Mouse (Mus musculus) bone marrow macrophage, adult 2 months (primary cell): Measurements from ENCODE around the gene Gmfb. TPM values are rescaled to one million over a fixed set of nuclear protein-coding genes. Genes with fewer than 3 reads are reported as not detected.

Experiments
- H3K27ac ChIP-seq: 2 replicates; pipeline ENCODE4 v1.5.1; 2012; ENCODE audit warnings: low read depth, low read length; ENCODE audit not compliant: insufficient read depth
- H3K4me1 ChIP-seq: 2 replicates; pipeline ENCODE4 v1.6.1; 2012; ENCODE audit warnings: low read length; ENCODE audit not compliant: control insufficient read depth, insufficient read depth
- H3K4me3 ChIP-seq: 2 replicates; pipeline ENCODE4 v1.5.1; 2012; ENCODE audit warnings: mild to moderate bottlenecking, low read length, moderate library complexity; ENCODE audit not compliant: insufficient read depth
- CTCF ChIP-seq: IDR thresholded peaks from 2 replicates; pipeline ENCODE4 v1.5.1; 2012; ENCODE audit warnings: low read depth, mild to moderate bottlenecking, low read length, moderate library complexity
- POLR2A ChIP-seq: IDR thresholded peaks from 2 replicates; pipeline ENCODE4 v1.6.1; 2012; ENCODE audit warnings: mild to moderate bottlenecking, low read depth, low read length, borderline replicate concordance
- polyA plus RNA-seq: library from polyadenylated mRNA; stranded (reverse); fragments of >200 nt; gene quantifications from 2 replicates; pipeline ENCODE4 v1.2.4, GENCODE M21; 2012; ENCODE audit not compliant: missing spikeins, insufficient read depth, insufficient read length

The Gmfb gene
- polyA plus RNA-seq, 1 experiment = 73.4 TPM

- H3K4me3 ChIP-seq = no peak overlapping the region
- H3K4me1 ChIP-seq = peaks cover 36% of the 10 kb centered on the region
- no peak overlapping the region for H3K27ac ChIP-seq
- TF ChIP-seq POLR2A (no peak), CTCF (no peak)
Observed at GRCm38 (mm10) chr14:46806186-46806585, 15.9 kb downstream of the Gmfb start.

GRCm38 (mm10) chr14:46803791-46804190 is 18.3 kb downstream of the Gmfb start:
- Histone ChIP-seq H3K4me1 (peaks cover 30% of the 10 kb centered on the region), H3K27ac (no peak overlapping the region), H3K4me3 (no peak overlapping the region)
- TF ChIP-seq CTCF (no peak), POLR2A (no peak)

- peaks cover 28% of the 10 kb centered on the region for H3K4me1 ChIP-seq
- no peak overlapping the region for H3K27ac ChIP-seq
- no peak overlapping the region for H3K4me3 ChIP-seq
Observed at GRCm38 (mm10) chr14:46803259-46803658, 18.8 kb downstream of the Gmfb start.

GRCm38 (mm10) chr14:46800684-46801345 is 21.2 kb downstream of the Gmfb start:
- peaks cover 23% of the 10 kb centered on the region for H3K4me1 ChIP-seq
- no peak overlapping the region for H3K27ac ChIP-seq
- TF ChIP-seq POLR2A = no peak
- no peak for TF ChIP-seq CTCF
- H3K4me3 ChIP-seq = no peak overlapping the region

More at GRCm38 (mm10) chr14:46803259-46803658, 18.8 kb downstream of the Gmfb start:
- TF ChIP-seq CTCF (no peak), POLR2A (no peak)

GRCm38 (mm10) chr14:46794157-46794556 is 27.9 kb downstream of the Gmfb start:
- no peak overlapping the region for H3K4me3 ChIP-seq
- TF ChIP-seq CTCF (no peak), POLR2A (no peak)
- no peak overlapping the region for H3K27ac ChIP-seq
- H3K4me1 ChIP-seq = peaks cover 8% of the 10 kb centered on the region

- Histone ChIP-seq H3K27ac (no peak overlapping the region), H3K4me1 (peaks cover 15% of the 10 kb centered on the region), H3K4me3 (no peak overlapping the region)
- TF ChIP-seq POLR2A (no peak), CTCF (no peak)
Observed at GRCm38 (mm10) chr14:46790723-46791122, 31.3 kb downstream of the Gmfb start.

- Histone ChIP-seq H3K27ac (no peak overlapping the region), H3K4me1 (peaks cover 15% of the 10 kb centered on the region), H3K4me3 (no peak overlapping the region)
- TF ChIP-seq CTCF (no peak), POLR2A (no peak)
Observed at GRCm38 (mm10) chr14:46790303-46790702, 31.7 kb downstream of the Gmfb start.

GRCm38 (mm10) chr14:46788505-46788901 is 33.5 kb downstream of the Gmfb start:
- Histone ChIP-seq H3K4me3 (no peak overlapping the region), H3K27ac (peak overlapping the region; percentile 9; the same call in 1 of the 2 replicates), H3K4me1 (peaks cover 15% of the 10 kb centered on the region)
- TF ChIP-seq POLR2A = no peak
- no peak for TF ChIP-seq CTCF

GRCm38 (mm10) chr14:46787787-46788504 is 34.1 kb downstream of the Gmfb start, which contains the start of gene Cnih1:
Cnih1 (minus strand) TSS chr14:46788411.
- TF ChIP-seq POLR2A (no peak), CTCF (no peak)
- H3K27ac ChIP-seq = peak within 1 kb of the TSS; percentile 43
- peak within 1 kb of the TSS; percentile 82 for H3K4me3 ChIP-seq
- peaks cover 15% of the 10 kb centered on the region for H3K4me1 ChIP-seq

- Histone ChIP-seq H3K4me1 (peaks cover 15% of the 10 kb centered on the region), H3K4me3 (peak overlapping the region; percentile 82), H3K27ac (peak overlapping the region; percentile 43)
- TF ChIP-seq CTCF (no peak), POLR2A (no peak)
Observed at GRCm38 (mm10) chr14:46787454-46787786, 34.6 kb downstream of the Gmfb start.
